Comparison of ENCODE assay signal across 24 mouse cellular contexts in the genomic region with DNA sequence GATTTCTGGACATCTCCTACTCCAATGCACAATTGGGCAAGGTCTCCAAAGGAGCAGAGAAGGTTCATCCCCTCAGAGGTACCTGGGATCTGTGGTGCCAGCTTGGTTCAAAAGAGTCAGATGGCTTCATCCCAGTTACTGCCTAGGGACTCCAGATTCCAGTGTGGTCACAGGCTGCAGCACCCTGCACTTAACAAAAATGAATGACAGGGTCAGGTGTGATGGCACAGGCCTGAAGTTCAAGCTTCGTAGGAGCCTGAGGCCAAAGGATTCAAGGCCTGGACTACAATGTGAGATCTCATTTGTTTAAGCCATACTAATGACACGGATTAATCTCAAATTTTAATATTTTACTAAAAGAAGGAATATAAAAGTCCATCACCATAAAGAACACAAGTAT.
DNase-seq lines count a peak whose midpoint lies in the region; ATAC-seq and TF ChIP-seq lines count a peak whose summit lies in the region.
"Had no signal": no experiment of that assay in that cellular context is flagged by ENCODE, and none has a peak within 500 bp of the region (broad histone marks: within the 10 kb centered on the region; RNA-seq: fewer than 3 reads in every experiment).

No protein-coding gene starts in this region.

- ATAC-seq in hindbrain, embryonic 15.5 days (ENCODE audit: low FRiP score, low read depth), result no peak
- no peak for ATAC-seq in hindbrain, postnatal 0 days
- ATAC-seq in forebrain, embryonic 14.5 days, result no peak
- no peak for ATAC-seq in forebrain, postnatal 0 days
- no peak for ATAC-seq in midbrain, embryonic 16.5 days
- ATAC-seq in intestine, postnatal 0 days, result no peak

- peaks cover 24% of the 10 kb centered on the region for H3K4me1 ChIP-seq in hindbrain, embryonic 15.5 days (replicated peaks)
- peaks cover 9% of the 10 kb centered on the region; the same call in 1 of the 2 replicates for H3K4me1 ChIP-seq in hindbrain, postnatal 0 days (ENCODE audit: insufficient read depth, low read length)
- H3K4me1 ChIP-seq in forebrain, embryonic 14.5 days (ENCODE audit: control insufficient read depth, insufficient read depth, low read length), result peaks cover 34% of the 10 kb centered on the region
- H3K4me1 ChIP-seq in forebrain, postnatal 0 days (ENCODE audit: insufficient read depth), result peaks cover 17% of the 10 kb centered on the region
- H3K4me1 ChIP-seq in midbrain, embryonic 16.5 days (ENCODE audit: control insufficient read depth, insufficient read depth, low read length), result peaks cover 31% of the 10 kb centered on the region
- no peaks in the 10 kb centered on the region for H3K4me1 ChIP-seq in intestine, postnatal 0 days (replicated peaks; ENCODE audit: control insufficient read depth, insufficient read depth, low read length)
- H3K4me1 ChIP-seq: liver, embryonic 15.5 days had no signal

- H3K4me2 ChIP-seq in hindbrain, embryonic 15.5 days, result no peak overlapping the region
- no peak overlapping the region for H3K4me2 ChIP-seq in hindbrain, postnatal 0 days (ENCODE audit: low read depth, low read length)
- no peak overlapping the region for H3K4me2 ChIP-seq in forebrain, embryonic 14.5 days (ENCODE audit: low read length)
- H3K4me2 ChIP-seq in forebrain, postnatal 0 days (ENCODE audit: low read depth), result no peak overlapping the region
- H3K4me2 ChIP-seq in midbrain, embryonic 16.5 days (ENCODE audit: low read length), result no peak overlapping the region
- H3K4me2 ChIP-seq in intestine, postnatal 0 days (replicated peaks; ENCODE audit: low read depth), result no peak overlapping the region
- H3K4me2 ChIP-seq: embryonic facial prominence, embryonic 12.5 days; heart, embryonic 13.5 days; limb, embryonic 12.5 days; liver, embryonic 15.5 days; lung, embryonic 14.5 days had no signal

- intact Hi-C loops in heart, postnatal 14 days (cut with DNase I), result no loop called here

- H3K27ac ChIP-seq in hindbrain, embryonic 15.5 days (replicated peaks), result peak overlapping the region; percentile 83
- no peak overlapping the region for H3K27ac ChIP-seq in hindbrain, postnatal 0 days
- H3K27ac ChIP-seq in forebrain, embryonic 14.5 days (ENCODE audit: low read depth, low read length), result peak overlapping the region; percentile 92
- peak overlapping the region; percentile 92 for H3K27ac ChIP-seq in forebrain, postnatal 0 days (ENCODE audit: low read depth, low read length)
- H3K27ac ChIP-seq in midbrain, embryonic 16.5 days (ENCODE audit: low read length), result peak overlapping the region; percentile 93
- H3K27ac ChIP-seq in intestine, postnatal 0 days (ENCODE audit: low read depth, low read length), result no peak overlapping the region
- H3K27ac ChIP-seq: heart, embryonic 13.5 days; limb, embryonic 12.5 days; liver, embryonic 15.5 days had no signal

- no peak for DNase-seq in hindbrain, postnatal 0 days (ENCODE audit: low spot score)
- no peak for DNase-seq in forebrain, embryonic 14.5 days (ENCODE audit: low spot score)
- DNase-seq in forebrain, postnatal 0 days, result no peak
- DNase-seq in cerebellum, adult 8-10 months, result no peak
- DNase-seq in heart, postnatal 14 days, result no peak
- DNase-seq: adrenal gland, postnatal 36 days; B cell, adult 2 months; cerebellum, adult 2 months; cerebellum, postnatal 36 days; heart, postnatal 10 days; kidney, adult 9 months; kidney, postnatal 10 days; lung, embryonic 14.5 days; lung, postnatal 14 days; right cerebral cortex, adult 18-20 months; spleen, adult 18-20 months; thymus, postnatal 14 days had no signal

- H3K27me3 ChIP-seq in hindbrain, embryonic 15.5 days, result no peaks in the 10 kb centered on the region
- no peaks in the 10 kb centered on the region for H3K27me3 ChIP-seq in hindbrain, postnatal 0 days (ENCODE audit: insufficient read depth, low read length)
- no peaks in the 10 kb centered on the region for H3K27me3 ChIP-seq in forebrain, embryonic 14.5 days (replicated peaks; ENCODE audit: control insufficient read depth, insufficient read depth, low read length)
- no peaks in the 10 kb centered on the region for H3K27me3 ChIP-seq in forebrain, postnatal 0 days (ENCODE audit: insufficient read depth, low read length)
- no peaks in the 10 kb centered on the region for H3K27me3 ChIP-seq in midbrain, embryonic 16.5 days (ENCODE audit: control insufficient read depth, insufficient read depth, low read depth, low read length)
- H3K27me3 ChIP-seq in intestine, postnatal 0 days (replicated peaks; ENCODE audit: control insufficient read depth, insufficient read depth, low read length), result no peaks in the 10 kb centered on the region
- H3K27me3 ChIP-seq: embryonic facial prominence, embryonic 12.5 days; liver, embryonic 15.5 days had no signal

- no peaks in the 10 kb centered on the region for H3K36me3 ChIP-seq in hindbrain, embryonic 15.5 days
- H3K36me3 ChIP-seq in hindbrain, postnatal 0 days (ENCODE audit: insufficient read depth, low read length), result no peaks in the 10 kb centered on the region
- H3K36me3 ChIP-seq in forebrain, embryonic 14.5 days (ENCODE audit: control insufficient read depth, insufficient read depth, low read length), result no peaks in the 10 kb centered on the region
- no peaks in the 10 kb centered on the region for H3K36me3 ChIP-seq in forebrain, postnatal 0 days (ENCODE audit: insufficient read depth)
- H3K36me3 ChIP-seq in midbrain, embryonic 16.5 days (ENCODE audit: control insufficient read depth, insufficient read depth, low read length), result no peaks in the 10 kb centered on the region
- no peaks in the 10 kb centered on the region for H3K36me3 ChIP-seq in intestine, postnatal 0 days (ENCODE audit: control insufficient read depth, insufficient read depth)
- H3K36me3 ChIP-seq: embryonic facial prominence, embryonic 12.5 days; heart, embryonic 13.5 days; limb, embryonic 12.5 days; liver, embryonic 15.5 days had no signal

- WGBS in hindbrain, embryonic 15.5 days, result 87% methylated on average over 2 of the region's 2 CpGs
- 90% methylated on average over 2 of the region's 2 CpGs for WGBS in hindbrain, postnatal 0 days
- WGBS in forebrain, embryonic 14.5 days, result 84% methylated on average over 2 of the region's 2 CpGs
- WGBS in forebrain, postnatal 0 days, result 93% methylated on average over 2 of the region's 2 CpGs
- WGBS in midbrain, embryonic 16.5 days, result 84% methylated on average over 2 of the region's 2 CpGs
- 92% methylated on average over 2 of the region's 2 CpGs for WGBS in intestine, postnatal 0 days

- H3K9ac ChIP-seq in hindbrain, embryonic 15.5 days, result no peak overlapping the region
- no peak overlapping the region for H3K9ac ChIP-seq in hindbrain, postnatal 0 days (replicated peaks; ENCODE audit: low read length)
- H3K9ac ChIP-seq in forebrain, embryonic 14.5 days (ENCODE audit: low read length), result 0 out of 2 replicates have a peak overlapping the region, but pooled peaks have one; percentile 5
- no peak overlapping the region for H3K9ac ChIP-seq in forebrain, postnatal 0 days
- no peak overlapping the region for H3K9ac ChIP-seq in midbrain, embryonic 16.5 days (ENCODE audit: low read depth, low read length)
- no peak overlapping the region for H3K9ac ChIP-seq in intestine, postnatal 0 days (ENCODE audit: low read depth, low read length)
- H3K9ac ChIP-seq: embryonic facial prominence, embryonic 12.5 days; heart, embryonic 13.5 days; limb, embryonic 12.5 days; liver, embryonic 15.5 days; lung, embryonic 14.5 days had no signal

- no peak overlapping the region for H3K4me3 ChIP-seq in hindbrain, embryonic 15.5 days
- no peak overlapping the region for H3K4me3 ChIP-seq in hindbrain, postnatal 0 days (ENCODE audit: low read length)
- H3K4me3 ChIP-seq in forebrain, embryonic 14.5 days (ENCODE audit: low read depth, low read length), result no peak overlapping the region
- no peak overlapping the region for H3K4me3 ChIP-seq in forebrain, postnatal 0 days (ENCODE audit: low read depth, low read length)
- H3K4me3 ChIP-seq in midbrain, embryonic 16.5 days (ENCODE audit: low read depth, low read length), result no peak overlapping the region
- H3K4me3 ChIP-seq in intestine, postnatal 0 days (ENCODE audit: low read depth, low read length), result no peak overlapping the region
- H3K4me3 ChIP-seq: embryonic facial prominence, embryonic 12.5 days; heart, embryonic 13.5 days; limb, embryonic 12.5 days; liver, embryonic 15.5 days had no signal

- no peaks in the 10 kb centered on the region for H3K9me3 ChIP-seq in hindbrain, embryonic 15.5 days
- H3K9me3 ChIP-seq in hindbrain, postnatal 0 days (ENCODE audit: low read length), result no peaks in the 10 kb centered on the region
- no peaks in the 10 kb centered on the region for H3K9me3 ChIP-seq in forebrain, embryonic 14.5 days (replicated peaks; ENCODE audit: control insufficient read depth, low read length)
- H3K9me3 ChIP-seq in forebrain, postnatal 0 days (ENCODE audit: low read length), result no peaks in the 10 kb centered on the region
- H3K9me3 ChIP-seq in midbrain, embryonic 16.5 days (replicated peaks; ENCODE audit: control insufficient read depth, low read length, poor library complexity, severe bottlenecking), result no peaks in the 10 kb centered on the region
- no peaks in the 10 kb centered on the region for H3K9me3 ChIP-seq in intestine, postnatal 0 days (ENCODE audit: control insufficient read depth)
- H3K9me3 ChIP-seq: embryonic facial prominence, embryonic 12.5 days; heart, embryonic 13.5 days; limb, embryonic 12.5 days; liver, embryonic 15.5 days had no signal

- no peak for TF ChIP-seq CTCF in hindbrain, postnatal 0 days (IDR thresholded peaks at IDR 0.05; ENCODE audit: low read depth)
- TF ChIP-seq CTCF in forebrain, postnatal 0 days (IDR thresholded peaks at IDR 0.05; ENCODE audit: low read depth), result no peak
- TF ChIP-seq CTCF in intestine, postnatal 0 days (IDR thresholded peaks at IDR 0.05; ENCODE audit: low read depth), result no peak

Comparison
In these comparisons a context has a peak if more than half of its experiments do, and no peak if none do; other contexts are left out.
1. H3K27ac ChIP-seq: peak in hindbrain, embryonic 15.5 days (single experiment), forebrain, embryonic 14.5 days (single experiment), forebrain, postnatal 0 days (single experiment) and midbrain, embryonic 16.5 days (single experiment); none in hindbrain, postnatal 0 days (single experiment) and intestine, postnatal 0 days (single experiment).